Mouse (Mus musculus) adipocyte (in vitro differentiated cells): ENCODE measurements around the gene Capzb.

Experiments used
- DNase-seq: peaks from one replicate; pipeline ENCODE4 v3.0.0-alpha.2; 2016; ENCODE audit warnings: low spot score

Capzb gene

DNA sequence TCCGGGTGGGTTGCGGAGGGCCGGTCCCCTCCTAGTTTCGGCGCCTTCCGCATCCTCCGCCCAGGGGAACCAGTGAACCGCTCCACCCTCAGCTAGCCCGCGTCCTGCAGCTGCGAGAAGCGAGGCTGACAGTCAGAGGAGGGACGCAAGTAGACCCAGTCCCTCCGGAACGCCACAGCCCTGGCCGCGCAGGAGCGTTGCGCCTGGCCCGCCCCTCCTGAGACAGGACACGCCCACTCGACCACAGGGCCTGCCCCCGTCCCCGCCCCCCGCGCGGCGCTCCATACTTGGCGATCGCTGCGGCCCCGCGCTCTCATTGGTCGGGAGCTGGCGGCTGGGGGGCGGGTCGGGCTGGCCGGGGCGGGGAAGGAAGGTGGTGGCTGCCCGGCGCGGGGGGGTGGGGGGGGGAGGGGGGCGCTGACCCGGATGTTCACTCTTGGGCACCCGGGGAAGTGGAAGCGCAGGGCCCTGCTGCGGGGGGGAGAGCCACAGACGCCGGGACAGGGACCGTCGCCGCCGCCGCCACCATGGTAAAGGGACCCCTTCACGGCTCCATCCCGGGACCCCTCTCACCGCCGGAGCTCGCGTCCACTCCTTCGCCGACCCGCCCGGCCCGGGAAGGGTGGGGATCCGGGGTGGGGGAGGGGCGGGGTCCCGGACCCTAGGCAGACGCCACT is at the start of gene Capzb:
TSS of gene Capzb (plus strand) at position 401 of the 677 bp plus-strand sequence.
- DNase-seq, result peak; percentile 92

DNA sequence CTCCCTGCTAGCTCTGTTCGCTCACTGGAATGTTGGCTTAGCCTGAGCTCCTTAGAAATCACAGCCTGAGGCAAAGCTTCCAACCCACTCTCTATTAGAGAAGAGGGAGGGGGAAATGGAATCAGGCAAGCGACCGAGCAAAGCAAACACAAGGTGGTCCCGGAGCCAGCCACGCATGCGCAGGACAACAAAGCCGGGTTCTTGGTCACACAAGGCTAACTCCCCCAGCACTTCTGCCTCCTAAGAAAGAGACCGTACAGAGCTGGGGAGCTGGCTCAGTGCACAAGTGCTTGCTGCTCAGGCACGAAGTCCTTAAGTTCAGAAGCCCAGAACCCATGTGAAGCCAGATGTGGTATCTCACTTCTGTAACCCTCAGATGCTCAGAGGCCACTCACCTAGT is 49.7 kb upstream of the Capzb start:
- no peak for DNase-seq

DNA sequence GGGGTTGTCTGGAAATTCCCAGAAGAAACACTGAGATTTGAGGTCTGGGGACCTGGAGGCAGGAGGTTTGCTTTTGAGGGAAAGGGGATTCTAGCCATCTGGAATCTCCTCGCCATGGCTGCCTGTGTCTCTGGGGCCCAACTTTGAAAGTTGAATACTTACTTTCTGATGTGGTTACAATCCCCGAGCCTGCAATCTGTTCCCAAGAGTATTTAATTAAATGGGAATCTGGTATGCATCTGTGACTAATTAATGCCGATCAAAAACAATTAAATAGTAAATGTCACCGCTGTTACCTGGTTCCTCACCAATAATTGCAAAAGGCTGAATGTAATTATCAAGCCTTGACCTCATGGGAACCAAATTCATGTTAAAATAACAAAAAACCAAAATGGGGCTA is 48.1 kb upstream of the Capzb start:
- DNase-seq, result no peak

DNA sequence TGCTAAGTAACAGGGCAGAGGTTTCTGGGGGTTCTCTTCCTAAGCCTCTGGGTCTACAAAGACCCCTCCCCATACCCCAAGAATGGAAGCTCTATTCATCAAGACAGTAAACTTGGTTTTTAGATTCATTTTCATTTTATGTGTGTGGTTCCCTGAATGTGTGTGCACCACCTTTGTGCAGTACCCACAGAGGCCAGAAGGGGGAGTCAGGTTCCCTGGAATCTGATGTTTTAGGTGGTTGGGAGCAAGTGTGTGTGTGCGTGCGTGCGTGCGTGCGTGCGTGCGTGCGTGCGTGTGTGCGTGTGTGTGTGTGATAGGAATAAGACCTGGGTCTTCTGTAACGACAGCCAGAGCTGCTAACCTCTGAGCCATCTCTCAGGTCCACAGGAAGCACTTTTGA is 47.5 kb upstream of the Capzb start:
- DNase-seq, result no peak

DNA sequence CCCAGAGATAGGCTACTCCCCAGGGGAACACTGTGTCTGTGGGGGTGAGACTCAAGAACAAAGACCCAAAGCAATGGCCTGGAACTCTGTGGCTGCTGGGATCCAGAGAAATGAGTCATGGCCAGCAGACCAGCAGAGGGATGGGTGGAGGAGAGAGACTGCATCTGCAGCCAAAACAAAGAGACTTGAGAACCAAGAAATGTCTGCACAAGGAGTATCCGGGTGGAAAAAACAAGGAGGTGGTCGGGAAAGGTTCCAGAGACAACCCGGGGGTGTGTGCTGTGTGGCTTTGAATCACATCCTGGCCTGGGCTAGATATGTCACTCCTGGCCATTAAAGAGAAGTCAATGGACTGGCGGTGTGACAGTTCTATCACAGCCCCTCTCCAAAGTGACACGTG is 45.9 kb upstream of the Capzb start:
- peak; percentile 53 for DNase-seq

DNA sequence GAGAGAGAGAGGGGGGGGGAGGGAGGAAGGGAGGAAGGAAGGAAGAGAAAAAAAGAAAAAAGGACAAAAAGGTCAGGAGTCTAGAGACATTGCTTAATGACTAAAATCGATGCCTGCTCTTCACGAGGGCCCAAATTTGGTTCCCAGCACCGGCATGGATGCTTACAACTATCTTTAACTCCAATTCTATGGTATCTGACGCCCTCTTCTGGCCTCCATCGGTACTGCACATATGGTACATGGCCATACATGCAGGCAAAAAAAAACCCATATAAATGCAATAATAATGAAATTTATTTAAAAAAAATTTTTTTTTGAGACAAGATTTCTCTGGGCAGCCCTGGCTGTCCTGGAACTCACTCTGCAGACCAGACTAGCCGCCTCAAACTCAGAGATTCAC is 41.3 kb upstream of the Capzb start:
- DNase-seq, result no peak

DNA sequence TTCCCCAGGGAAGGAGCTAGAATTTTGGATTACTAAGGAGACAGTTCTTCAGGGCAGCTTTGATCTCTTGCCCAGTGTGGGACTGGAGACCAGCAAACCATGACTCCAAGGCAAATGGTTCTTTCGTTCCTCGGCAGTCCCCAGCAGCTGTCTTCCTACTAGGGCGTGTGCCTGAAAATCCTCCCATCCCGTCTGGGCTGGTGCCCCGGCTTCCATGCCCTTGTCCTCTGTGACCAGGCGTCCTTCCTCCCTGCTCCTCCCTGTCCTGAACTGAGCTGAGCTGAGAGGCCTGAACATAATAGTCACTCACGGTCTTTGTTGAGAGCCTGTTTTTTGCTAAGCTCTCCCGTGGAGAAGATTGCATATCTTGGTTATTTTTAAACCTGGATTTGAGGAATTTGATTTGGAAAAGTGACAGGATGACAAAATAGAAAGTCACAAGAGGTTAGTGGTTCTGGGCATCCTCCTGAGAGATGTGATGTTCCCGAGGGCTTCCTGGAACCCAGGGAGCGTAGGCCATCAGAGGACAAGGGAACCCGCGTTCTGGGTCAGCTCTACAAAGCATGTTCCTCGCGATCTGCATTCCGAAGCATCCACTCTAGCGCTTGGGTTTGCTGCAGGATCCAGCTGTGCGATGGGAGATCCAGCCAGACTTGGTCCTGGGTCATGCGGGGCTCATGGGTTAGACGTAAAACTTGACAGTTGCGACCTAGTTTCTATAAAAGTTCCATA is 38.0 kb upstream of the Capzb start:
- no peak for DNase-seq

DNA sequence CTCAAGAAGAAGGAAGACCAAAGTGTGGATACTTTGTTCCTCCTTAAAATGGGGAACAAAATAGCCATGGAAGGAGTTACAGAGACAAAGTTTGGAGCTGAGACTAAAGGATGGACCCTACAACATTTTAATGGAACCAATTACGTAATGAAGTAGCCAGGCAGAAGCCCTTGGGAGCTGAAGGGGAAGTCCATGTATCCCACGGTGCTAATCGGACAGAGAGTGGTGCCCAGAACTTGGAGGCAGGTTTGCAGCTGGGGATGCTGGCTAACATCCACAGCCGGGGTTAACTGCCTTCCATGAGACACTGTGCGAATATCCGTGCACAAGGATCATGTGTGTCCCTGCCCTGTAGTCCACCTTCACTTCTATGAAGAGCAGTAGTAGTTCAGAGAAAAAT is 36.2 kb upstream of the Capzb start:
- DNase-seq, result no peak

DNA sequence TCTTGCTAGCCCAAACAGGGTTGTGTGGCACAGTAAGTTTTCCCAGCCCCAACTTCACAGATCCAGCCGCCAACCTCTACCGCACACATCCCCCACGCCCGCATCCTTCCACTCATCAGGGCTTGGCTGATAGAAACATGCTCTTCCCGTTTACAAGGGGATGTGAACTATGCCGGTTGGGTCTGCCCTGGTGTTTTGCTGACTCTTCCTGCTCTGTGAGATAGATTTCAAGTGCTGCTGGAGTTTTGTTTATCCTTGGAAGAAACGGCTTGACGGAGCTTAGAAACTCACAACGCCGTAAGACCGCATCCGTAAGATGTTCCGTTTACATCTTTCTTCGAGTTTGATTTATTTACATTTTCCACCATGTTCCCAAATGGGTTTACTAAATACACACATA is 34.3 kb upstream of the Capzb start:
- DNase-seq, result no peak

DNA sequence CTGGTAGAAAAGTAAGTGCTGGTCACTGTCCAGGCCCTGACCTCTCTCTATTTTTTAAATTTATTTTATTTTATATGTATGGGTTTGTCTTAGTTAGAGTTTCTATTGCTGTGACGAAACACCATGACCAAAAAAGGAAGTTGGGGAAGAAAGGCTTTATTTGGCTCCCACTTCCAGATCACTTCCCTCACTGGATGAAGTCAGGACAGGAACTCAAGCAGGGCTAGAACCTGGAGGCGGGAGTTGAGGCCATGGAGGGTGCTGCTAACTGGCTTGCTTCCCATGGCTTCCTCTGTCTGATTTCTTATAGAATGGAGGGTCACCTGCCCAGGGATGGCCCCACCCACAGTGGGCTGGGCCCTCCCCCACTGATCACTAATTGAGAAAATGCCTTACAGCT is 31.6 kb upstream of the Capzb start:
- DNase-seq, result no peak

DNA sequence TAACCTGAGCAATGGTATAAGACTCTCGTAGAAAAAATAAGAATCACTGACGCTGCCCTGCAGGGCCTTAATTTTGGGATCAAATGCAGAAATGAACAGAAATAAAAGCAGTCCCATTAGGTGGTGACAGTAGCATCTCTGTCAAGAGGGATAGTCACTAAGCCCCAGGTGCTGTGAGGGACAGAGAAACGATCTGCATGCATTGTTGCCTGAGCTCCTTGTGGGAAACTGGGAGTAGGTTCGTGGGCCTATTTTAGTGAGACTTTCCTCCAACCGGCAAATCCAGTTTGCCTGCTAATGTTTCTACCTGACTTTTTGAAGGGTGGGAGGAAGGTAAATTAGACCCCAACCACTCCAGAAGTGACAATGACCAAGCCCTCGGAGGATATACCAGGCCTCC is 28.6 kb upstream of the Capzb start:
- DNase-seq, result no peak

DNA sequence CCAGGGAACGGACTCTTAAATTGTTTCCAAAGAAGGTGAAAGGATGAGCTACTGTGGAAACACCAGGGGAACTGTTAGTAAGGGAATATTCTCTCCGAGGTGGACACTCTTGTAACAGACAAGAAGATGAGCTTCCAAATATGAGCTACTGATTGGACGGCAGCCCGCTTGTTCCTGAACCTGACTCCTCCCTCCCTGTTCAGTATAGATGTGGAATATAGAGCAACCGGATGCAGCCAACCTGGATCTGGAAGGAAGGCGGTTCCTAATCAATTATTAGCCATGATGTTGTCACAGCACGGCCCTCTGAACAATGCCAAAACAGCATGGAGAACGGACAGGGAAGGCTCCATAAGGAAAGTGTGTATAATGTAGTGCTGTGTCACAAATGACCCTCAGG is 27.4 kb upstream of the Capzb start:
- DNase-seq, result no peak

DNA sequence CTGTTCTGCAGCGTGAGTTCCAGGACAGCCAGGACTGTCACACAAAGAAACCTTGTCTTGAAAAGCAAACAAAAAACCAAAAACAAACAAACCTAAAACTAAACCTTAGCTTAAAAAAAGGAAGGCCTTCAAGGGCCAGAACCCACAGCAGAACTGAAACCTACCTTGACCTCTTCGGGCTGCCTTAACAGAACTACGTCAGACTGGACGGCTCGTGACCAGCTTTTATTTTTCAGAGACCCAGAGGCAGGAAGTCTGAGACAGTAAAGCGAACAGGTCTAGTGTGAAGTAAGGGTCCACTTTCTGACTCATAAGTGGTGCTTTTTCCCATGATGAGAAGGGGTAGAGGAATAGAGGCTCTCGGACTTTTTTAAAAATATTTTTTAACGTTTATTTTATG is 26.5 kb upstream of the Capzb start:
- DNase-seq, result no peak

DNA sequence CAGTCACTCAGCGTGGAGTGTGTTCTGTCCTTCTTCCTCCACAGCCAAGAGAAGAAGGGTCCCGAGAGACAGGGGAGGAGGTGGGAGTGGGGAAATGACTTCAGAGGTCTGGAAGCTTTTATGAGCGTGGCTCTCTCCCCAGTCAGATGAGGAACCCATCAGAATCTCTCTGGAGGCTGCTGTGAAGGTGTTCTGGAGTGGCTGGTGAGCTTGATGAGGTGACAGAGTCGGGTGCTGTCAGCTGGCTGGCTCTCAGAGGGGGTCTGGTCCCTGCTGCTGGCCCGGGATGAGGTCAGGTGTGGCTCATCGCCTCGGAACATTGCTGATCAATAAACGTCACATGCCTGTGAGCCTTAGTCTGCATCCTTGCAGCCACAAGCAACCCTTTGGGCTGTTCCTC is 25.6 kb upstream of the Capzb start:
- no peak for DNase-seq

DNA sequence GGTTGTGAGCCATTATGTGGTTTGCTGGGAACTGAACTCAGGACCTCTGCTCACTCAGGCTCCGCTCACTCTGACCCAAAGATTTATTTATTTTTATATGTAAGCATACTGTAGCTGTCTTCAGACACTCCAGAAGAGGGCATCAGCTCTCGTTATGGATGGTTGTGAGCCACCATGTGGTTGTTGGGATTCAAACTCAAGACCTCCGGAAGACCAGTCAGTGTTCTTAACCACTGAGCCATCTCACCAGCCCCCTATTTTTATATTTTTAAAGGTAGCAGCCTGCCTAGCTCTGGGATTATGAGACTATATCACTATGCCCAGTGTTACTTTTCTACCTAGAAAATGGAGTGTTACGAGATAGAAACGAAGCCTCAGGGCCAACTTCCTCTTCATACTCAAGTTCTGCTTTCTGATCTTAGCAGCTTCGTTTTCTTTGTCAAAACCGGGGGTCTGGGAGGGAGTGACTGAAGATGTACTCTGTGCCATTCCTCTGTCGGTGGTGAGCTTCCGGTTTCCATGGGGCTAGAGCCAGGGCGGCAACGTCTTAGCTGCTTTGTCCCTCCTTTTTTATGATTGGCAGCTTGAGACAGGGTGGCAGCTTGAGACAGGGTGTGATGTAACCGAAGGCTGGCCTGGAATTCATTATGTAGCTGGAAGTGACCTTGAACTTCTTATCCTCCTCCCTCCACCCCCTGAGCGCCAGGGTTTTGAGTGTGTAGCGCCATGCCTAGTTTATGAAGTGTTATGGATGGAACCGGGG is 23.5 kb upstream of the Capzb start:
- no peak for DNase-seq

DNA sequence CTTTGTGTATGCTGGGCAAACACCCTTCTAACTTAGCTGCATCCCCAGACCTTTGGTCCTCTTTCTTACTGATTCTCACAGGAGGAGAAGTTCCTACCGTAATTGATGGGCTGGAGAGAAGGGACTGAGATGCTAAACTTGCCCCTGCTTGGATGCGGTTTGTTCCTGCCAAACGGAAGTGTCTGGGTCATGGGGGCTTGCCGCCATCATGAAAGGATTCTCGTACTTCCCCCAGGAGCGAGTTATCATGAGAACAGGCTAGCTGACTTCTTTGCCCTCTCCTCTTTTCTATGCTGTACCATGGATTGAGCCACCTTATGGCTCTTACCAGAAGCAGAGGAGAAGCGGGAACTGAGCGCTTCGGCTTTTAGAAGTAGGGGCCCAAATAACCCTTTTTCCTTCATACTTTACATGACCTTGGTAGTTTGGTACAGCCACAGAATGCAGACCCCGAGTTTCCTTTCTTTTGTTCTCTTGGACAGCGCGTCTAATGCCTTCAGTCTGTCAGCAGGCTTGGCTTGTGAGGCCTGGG is 22.9 kb upstream of the Capzb start:
- DNase-seq, result no peak

DNA sequence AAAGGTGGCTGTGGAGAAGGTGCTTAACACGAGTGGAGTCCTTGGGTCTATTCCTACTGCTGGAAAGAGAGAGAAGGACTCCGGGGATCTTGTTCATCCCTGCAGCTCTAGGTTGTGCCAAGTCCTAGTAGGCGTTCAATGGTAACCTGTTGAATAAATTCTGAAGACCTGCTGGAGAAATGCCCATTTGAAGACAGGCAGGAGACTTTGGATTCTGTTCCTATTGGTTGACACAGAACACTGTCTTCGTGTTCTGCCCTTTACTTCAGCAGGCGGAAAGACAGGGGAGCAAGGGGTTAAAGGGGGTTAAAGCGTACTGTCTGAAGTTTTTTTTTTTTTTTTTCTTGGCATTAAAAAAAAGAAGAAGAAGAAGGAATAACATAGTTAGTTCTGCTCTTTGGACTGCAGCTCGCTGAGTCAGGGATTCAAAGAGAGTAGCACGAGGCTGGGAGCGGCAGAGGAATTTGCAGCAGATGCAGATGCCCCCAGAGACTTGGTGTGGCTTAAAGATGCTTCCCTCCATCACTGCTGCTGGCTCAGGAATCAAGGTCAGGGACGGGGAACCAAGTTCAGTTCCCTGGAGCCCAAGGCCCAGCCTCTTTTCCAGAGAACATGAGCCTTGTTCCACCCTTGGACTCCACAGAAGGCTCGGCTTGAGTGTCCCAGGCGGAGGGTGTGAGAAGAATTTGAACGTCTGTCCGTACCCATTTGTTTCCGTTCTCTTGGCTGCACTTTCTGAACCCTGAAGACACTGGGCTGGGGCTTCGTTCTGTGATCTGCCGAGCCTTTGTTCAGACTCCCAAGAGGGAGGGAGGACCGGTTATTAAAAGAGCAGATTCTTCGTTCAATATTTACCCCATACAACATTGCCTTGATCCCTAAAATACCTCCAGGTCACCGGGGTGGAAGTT is 17.4 kb upstream of the Capzb start:
- DNase-seq, result no peak

DNA sequence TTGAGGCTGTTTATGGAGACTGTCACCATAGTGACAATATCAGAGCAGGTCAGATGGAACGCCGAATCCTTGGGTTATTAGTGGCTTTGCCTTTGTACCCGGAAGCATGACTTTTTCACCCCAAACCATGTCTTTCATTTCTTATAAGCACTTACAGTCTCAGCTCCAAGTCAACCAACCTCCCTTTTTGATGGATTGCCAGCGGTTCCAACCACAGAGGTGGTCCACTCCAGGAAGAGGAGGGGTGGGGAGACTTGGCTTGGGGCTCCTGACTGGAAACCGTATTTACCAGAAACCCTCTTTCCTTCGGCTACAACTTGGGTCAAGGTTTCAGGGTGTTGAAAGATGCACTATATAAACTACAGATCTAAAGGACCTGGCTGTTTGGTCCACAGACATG is 16.7 kb upstream of the Capzb start:
- no peak for DNase-seq

DNA sequence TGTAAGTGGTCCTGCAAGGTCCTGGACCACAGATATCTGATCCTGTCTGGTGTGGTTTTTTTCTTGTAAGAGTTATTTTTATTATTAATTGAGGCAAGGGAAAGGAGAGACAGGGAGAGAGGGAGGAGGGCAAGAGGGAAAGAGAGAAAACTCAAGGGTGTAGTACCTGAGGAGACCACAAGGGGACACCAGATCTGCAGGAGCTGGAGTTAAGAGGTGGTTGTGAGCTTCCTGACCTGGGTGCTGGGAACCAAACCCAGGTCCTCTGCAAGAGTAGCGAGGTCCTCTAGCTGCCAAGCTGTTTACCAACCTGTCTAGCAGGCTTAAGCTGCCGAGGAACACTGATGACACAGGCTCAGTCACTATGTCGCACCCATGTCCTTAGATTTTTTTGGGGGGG is 14.8 kb upstream of the Capzb start:
- DNase-seq, result no peak

DNA sequence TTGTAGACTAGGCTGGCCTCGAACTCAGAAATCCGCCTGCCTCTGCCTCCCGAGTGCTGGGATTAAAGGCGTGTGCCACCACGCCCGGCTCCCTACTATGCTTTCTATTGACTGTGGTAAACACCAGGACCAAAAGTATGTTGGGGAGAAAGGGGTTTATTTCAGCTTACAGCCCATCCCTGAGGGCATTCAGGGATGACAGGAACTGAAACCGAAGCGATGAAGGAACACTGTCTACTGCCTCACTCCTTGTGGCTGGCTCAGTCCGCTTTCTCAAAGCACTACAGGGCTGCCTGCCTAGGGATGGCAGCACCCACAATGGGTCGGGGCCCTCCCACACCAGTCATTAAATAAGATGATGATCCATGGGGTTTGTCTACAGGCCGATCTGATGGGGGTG is 14.3 kb upstream of the Capzb start:
- no peak for DNase-seq

DNA sequence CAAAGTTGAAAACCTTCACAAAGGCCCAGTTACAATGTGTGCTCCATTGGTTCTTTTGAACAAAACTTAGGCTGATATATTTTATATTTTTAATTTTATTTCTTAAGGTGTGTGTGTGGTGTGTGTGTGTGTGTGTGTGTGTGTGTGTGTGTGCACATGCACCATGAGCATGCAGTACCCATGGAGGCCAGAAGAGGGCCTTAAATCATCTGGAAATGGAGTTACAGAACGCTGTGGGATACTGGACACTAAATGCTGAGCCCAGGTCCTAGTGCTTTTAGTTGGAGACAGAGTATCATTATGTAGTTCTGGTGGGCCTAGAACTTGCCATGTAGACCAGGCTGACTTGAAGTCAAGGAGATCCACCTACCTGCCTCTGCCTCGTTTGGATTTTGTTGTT is 13.5 kb upstream of the Capzb start:
- DNase-seq, result no peak
